Mouse (Mus musculus) myocyte (in vitro differentiated cells): ENCODE measurements around the gene Tmem101. TPM values are rescaled to one million over a fixed set of nuclear protein-coding genes. Genes with fewer than 3 reads are reported as not detected.

Source experiments
- H3K27me3 ChIP-seq: one replicate; pipeline ENCODE4 v1.6.1; 2011; ENCODE audit not compliant: control insufficient read depth, insufficient read depth, insufficient read length
- H3K36me3 ChIP-seq: one replicate; pipeline ENCODE4 v1.6.1; 2011; ENCODE audit not compliant: control insufficient read depth, insufficient read depth
- H3K4me2 ChIP-seq: one replicate; pipeline ENCODE4 v1.6.1; 2011; ENCODE audit warnings: low read depth, control low read depth
- H3K4me3 ChIP-seq: one replicate; pipeline ENCODE4 v1.5.1; 2011; ENCODE audit warnings: mild to moderate bottlenecking, control low read depth, moderate library complexity
- H3K79me2 ChIP-seq: one replicate; pipeline ENCODE4 v1.6.1; 2011; ENCODE audit not compliant: control insufficient read depth, insufficient read depth
- H3ac ChIP-seq: one replicate; pipeline ENCODE4 v1.6.1; 2011; ENCODE audit not compliant: control insufficient read depth, insufficient read length
- CEBPB ChIP-seq: IDR thresholded peaks from 2 replicates; pipeline ENCODE4 v1.6.1; 2011; ENCODE audit warnings: mild to moderate bottlenecking, moderate library complexity; ENCODE audit not compliant: poor library complexity, insufficient read depth, severe bottlenecking
- E2F4 ChIP-seq: IDR thresholded peaks from one replicate; pipeline ENCODE4 v1.6.1; 2011; ENCODE audit warnings: mild to moderate bottlenecking, control low read depth, moderate library complexity; ENCODE audit not compliant: insufficient read depth
- MAX ChIP-seq: IDR thresholded peaks from one replicate; pipeline ENCODE4 v1.6.1; 2011; ENCODE audit warnings: low read depth, mild to moderate bottlenecking, control low read depth
- MYOD1 ChIP-seq, 3 experiments: IDR thresholded peaks; one replicate each; pipeline ENCODE4 v1.6.1; 2011; ENCODE audit warnings: control low read depth in 2 of 3, low read depth in 2 of 3, mild to moderate bottlenecking in 2 of 3, moderate library complexity in 1 of 3; ENCODE audit not compliant: insufficient read length in 2 of 3, control insufficient read depth in 1 of 3
- MYOG ChIP-seq, 3 experiments: IDR thresholded peaks; one replicate each; pipeline ENCODE4 v1.6.1; 2011; ENCODE audit warnings: control low read depth in 2 of 3, low read depth in 2 of 3, mild to moderate bottlenecking in 2 of 3; ENCODE audit not compliant: insufficient read length in 2 of 3, control insufficient read depth in 1 of 3, insufficient read depth in 1 of 3
- POLR2A ChIP-seq: IDR thresholded peaks from one replicate; pipeline ENCODE4 v1.6.1; 2011; ENCODE audit warnings: low read depth, mild to moderate bottlenecking, control low read depth, moderate library complexity; ENCODE audit not compliant: insufficient read length
- POLR2AphosphoS2 ChIP-seq: IDR thresholded peaks from one replicate; pipeline ENCODE4 v1.6.1; 2011; ENCODE audit warnings: low read depth, control low read depth; ENCODE audit not compliant: insufficient read length
- REST ChIP-seq: IDR thresholded peaks from one replicate; pipeline ENCODE4 v1.6.1; 2011; ENCODE audit warnings: mild to moderate bottlenecking, control low read depth, moderate library complexity; ENCODE audit not compliant: insufficient read depth, insufficient read length
- SRF ChIP-seq: IDR thresholded peaks from one replicate; pipeline ENCODE4 v1.6.1; 2011; ENCODE audit warnings: low read depth; ENCODE audit not compliant: control insufficient read depth, insufficient read length
- TCF12 ChIP-seq: IDR thresholded peaks from one replicate; pipeline ENCODE4 v1.6.1; 2011; ENCODE audit warnings: mild to moderate bottlenecking, control low read depth; ENCODE audit not compliant: poor library complexity, insufficient read depth, severe bottlenecking
- TCF3 ChIP-seq: IDR thresholded peaks from one replicate; pipeline ENCODE4 v1.6.1; 2011; ENCODE audit warnings: low read depth, control low read depth; ENCODE audit not compliant: insufficient read length
- USF1 ChIP-seq: IDR thresholded peaks from one replicate; pipeline ENCODE4 v1.6.1; 2011; ENCODE audit warnings: low read depth, mild to moderate bottlenecking, control low read depth, moderate library complexity
- polyA plus RNA-seq: library from polyadenylated mRNA; unstranded; fragments of >200 nt; fragmentation: generic; extraction: Trizol; gene quantifications from one replicate; pipeline ENCODE4 v1.2.1, GENCODE M21; 2012; ENCODE audit warnings: missing spikeins

The Tmem101 gene
- polyA plus RNA-seq, 1 experiment = 37.7 TPM

GRCm38 (mm10) chr11:102116241-102116640 lies 40.0 kb downstream of the Tmem101 start:
- Histone ChIP-seq H3K79me2 (no peaks in the 10 kb centered on the region), H3K36me3 (no peaks in the 10 kb centered on the region), H3ac (no peak overlapping the region), H3K4me2 (no peak overlapping the region), H3K4me3 (no peak overlapping the region), H3K27me3 (peaks cover 43% of the 10 kb centered on the region)
- no peak for TF ChIP-seq TCF3
- TF ChIP-seq POLR2AphosphoS2 = no peak
- TF ChIP-seq POLR2A = no peak
- no peak for TF ChIP-seq MYOG (IDR thresholded peaks at IDR 0.05; ENCODE audit: control insufficient read depth in 1 of 3, insufficient read depth in 1 of 3, insufficient read length in 2 of 3, low read depth in 2 of 3)
- TF ChIP-seq REST = no peak
- no peak for TF ChIP-seq TCF12
- no peak for TF ChIP-seq MAX
- TF ChIP-seq USF1 = no peak
- TF ChIP-seq SRF = no peak
- TF ChIP-seq E2F4 = no peak

DNA sequence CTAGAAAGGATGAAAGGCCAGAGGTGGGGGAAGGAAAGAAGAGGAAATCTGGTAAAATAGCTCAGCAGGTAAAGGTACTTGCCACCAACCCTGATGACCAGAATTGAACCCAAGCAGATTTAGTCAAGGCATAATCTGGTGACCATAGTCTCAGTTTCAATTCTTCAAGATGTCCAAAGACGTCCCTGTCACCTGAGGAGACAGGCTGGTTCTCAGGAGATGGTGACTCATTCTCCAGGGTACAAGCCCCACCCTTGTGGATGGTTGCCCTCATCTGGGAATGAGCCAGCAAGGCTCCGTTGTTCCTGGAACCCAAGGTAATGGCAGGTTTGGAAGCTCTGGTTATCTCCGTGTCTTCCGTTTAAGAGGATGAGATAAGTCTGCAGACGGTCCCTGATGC lies 44.6 kb downstream of the Tmem101 start:
- H3K27me3 ChIP-seq = peaks cover 55% of the 10 kb centered on the region
- no peak overlapping the region for H3ac ChIP-seq

DNA sequence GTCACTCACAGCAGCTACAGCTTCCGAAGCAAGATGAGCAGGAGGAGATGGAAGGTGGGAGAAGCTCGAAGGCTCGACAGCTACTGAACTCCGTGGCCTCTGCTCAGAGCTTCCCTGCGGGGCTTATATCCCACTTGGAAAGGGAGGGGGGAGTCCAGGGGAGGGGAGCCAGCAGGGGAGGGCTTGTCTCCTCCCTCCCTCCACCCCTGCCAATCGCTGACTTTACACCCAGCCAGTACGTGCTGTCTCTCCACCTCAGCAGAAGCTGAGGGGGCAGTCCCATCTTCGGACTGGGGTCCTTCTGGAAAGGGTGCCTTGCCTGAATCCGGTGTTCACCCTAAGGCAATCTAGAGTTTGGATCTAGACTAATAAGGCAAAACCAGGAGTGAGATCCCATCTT lies 48.5 kb downstream of the Tmem101 start, which contains the start of gene Pyy:
Gene Pyy, minus strand, starts transcription at position 101 of the 400 bp plus-strand sequence.
- Histone ChIP-seq H3ac (no peak within 1 kb of the TSS), H3K27me3 (peaks cover 55% of the 10 kb centered on the region), H3K36me3 (no peaks in the 10 kb centered on the region), H3K4me3 (no peak within 1 kb of the TSS), H3K4me2 (no peak within 1 kb of the TSS), H3K79me2 (no peaks in the 10 kb centered on the region)
- TF ChIP-seq MAX (no peak), E2F4 (no peak), POLR2AphosphoS2 (no peak), TCF3 (no peak), SRF (no peak), REST (no peak), POLR2A (no peak), MYOG (IDR thresholded peaks at IDR 0.05; ENCODE audit: control insufficient read depth in 1 of 3, insufficient read depth in 1 of 3, insufficient read length in 2 of 3, low read depth in 2 of 3) (no peak), TCF12 (no peak), MYOD1 (IDR thresholded peaks at IDR 0.05; ENCODE audit: control insufficient read depth in 1 of 3, insufficient read length in 2 of 3, low read depth in 2 of 3) (no peak), USF1 (no peak)

More for the DNA sequence above, 44.6 kb downstream of the Tmem101 start:
- no peak overlapping the region for H3K4me2 ChIP-seq
- no peak overlapping the region for H3K4me3 ChIP-seq
- H3K36me3 ChIP-seq = no peaks in the 10 kb centered on the region
- no peaks in the 10 kb centered on the region for H3K79me2 ChIP-seq
- TF ChIP-seq POLR2A (no peak), E2F4 (no peak), TCF3 (no peak), REST (no peak), SRF (no peak), MYOG (IDR thresholded peaks at IDR 0.05; ENCODE audit: control insufficient read depth in 1 of 3, insufficient read depth in 1 of 3, insufficient read length in 2 of 3, low read depth in 2 of 3) (no peak), MYOD1 (IDR thresholded peaks at IDR 0.05; ENCODE audit: control insufficient read depth in 1 of 3, insufficient read length in 2 of 3, low read depth in 2 of 3) (no peak), USF1 (no peak), MAX (no peak), CEBPB (no peak), TCF12 (no peak), POLR2AphosphoS2 (no peak)

GRCm38 (mm10) chr11:102106911-102107310 lies 49.3 kb downstream of the Tmem101 start:
- H3K79me2 ChIP-seq = no peaks in the 10 kb centered on the region
- TF ChIP-seq MYOD1 (IDR thresholded peaks at IDR 0.05; ENCODE audit: control insufficient read depth in 1 of 3, insufficient read length in 2 of 3, low read depth in 2 of 3) (no peak), POLR2A (no peak), E2F4 (no peak), POLR2AphosphoS2 (no peak), USF1 (no peak), SRF (no peak), CEBPB (no peak)
- H3K4me2 ChIP-seq = no peak overlapping the region
- no peaks in the 10 kb centered on the region for H3K36me3 ChIP-seq
- peaks cover 62% of the 10 kb centered on the region for H3K27me3 ChIP-seq
- H3K4me3 ChIP-seq = no peak overlapping the region
- H3ac ChIP-seq = no peak overlapping the region

Other genes with a start within 250 kb of the Tmem101 start
- gene Sost, start 189.4 kb downstream of the Tmem101 start, polyA plus RNA-seq = 0.25 TPM
- not detected for gene Cfap97d1, start 172.1 kb downstream of the Tmem101 start, polyA plus RNA-seq
- gene Dusp3, start 169.4 kb downstream of the Tmem101 start, polyA plus RNA-seq = 81.1 TPM
- 2.1 TPM for gene Mpp3, start 127.9 kb downstream of the Tmem101 start, polyA plus RNA-seq
- gene Cd300lg, start 114.9 kb downstream of the Tmem101 start, polyA plus RNA-seq = not detected
- gene Mpp2, start 67.9 kb downstream of the Tmem101 start, polyA plus RNA-seq = 4.3 TPM
- gene Ppy, start 55.1 kb downstream of the Tmem101 start, polyA plus RNA-seq = not detected
- not detected for gene Pyy, start 48.6 kb downstream of the Tmem101 start, polyA plus RNA-seq
- not detected for gene Nags, start 10.9 kb downstream of the Tmem101 start, polyA plus RNA-seq
- 33.1 TPM for gene Lsm12, start 28.9 kb upstream of the Tmem101 start, polyA plus RNA-seq
- 58.1 TPM for gene G6pc3, start 33.2 kb upstream of the Tmem101 start, polyA plus RNA-seq
- 77.3 TPM for gene Hdac5, start 73.8 kb upstream of the Tmem101 start, polyA plus RNA-seq
- 4.4 TPM for gene BC030867, start 92.5 kb upstream of the Tmem101 start, polyA plus RNA-seq
- 5.1 TPM for gene Asb16, start 112.3 kb upstream of the Tmem101 start, polyA plus RNA-seq
- 39.5 TPM for gene Tmub2, start 128.5 kb upstream of the Tmem101 start, polyA plus RNA-seq
- 39.5 TPM for gene Atxn7l3, start 140.2 kb upstream of the Tmem101 start, polyA plus RNA-seq
- 58.6 TPM for gene Ubtf, start 163.3 kb upstream of the Tmem101 start, polyA plus RNA-seq
- gene Slc4a1, start 209.8 kb upstream of the Tmem101 start, polyA plus RNA-seq = not detected
- gene Rundc3a, start 237.0 kb upstream of the Tmem101 start, polyA plus RNA-seq = 10.3 TPM